Mouse (Mus musculus): ENCODE results near the gene Olfml2a.

DNA sequence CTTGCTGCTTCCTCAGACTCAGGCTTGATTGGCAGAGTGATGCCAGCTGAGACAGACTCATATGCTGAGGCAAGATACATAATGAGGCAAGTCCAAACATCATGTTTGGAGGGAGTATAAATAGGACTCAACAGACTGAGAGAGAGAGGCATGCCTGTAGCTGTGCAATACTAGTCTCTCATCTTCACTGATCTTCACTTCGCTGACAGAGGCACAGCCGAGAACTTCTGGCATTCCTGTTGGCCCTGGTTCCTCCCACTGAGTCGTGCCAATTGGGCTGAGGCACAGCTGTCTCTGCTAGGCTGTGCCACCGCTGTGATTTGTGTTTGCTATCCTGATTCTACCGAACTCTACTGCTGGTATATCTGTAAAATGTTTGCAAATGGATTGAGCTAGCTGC, 25.7 kb upstream of the Olfml2a start:
- TF ChIP-seq EP300 (IDR thresholded peaks at IDR 0.05; ENCODE audit: low read depth in 1 of 2, low read length in 2 of 2) (no peak), POLR2A (IDR thresholded peaks at IDR 0.05; ENCODE audit: control insufficient read depth in 1 of 2, insufficient read depth in 1 of 2, low read depth in 1 of 2, low read length in 2 of 2, poor library complexity in 1 of 2) (no peak), CTCF (IDR thresholded peaks at IDR 0.05 in 2 of 3, conservative IDR thresholded peaks at IDR 0.05 in 1 of 3; ENCODE audit: control insufficient read depth in 1 of 3, insufficient read depth in 1 of 3, low read depth in 2 of 3, low read length in 3 of 3, poor library complexity in 1 of 3, severe bottlenecking in 1 of 3) (no peak)

All from MEL (cell line).